Mouse (Mus musculus) mesoderm, embryonic 11.5 days (tissue): Measurements from ENCODE around the gene Smndc1.
"Not testable (repeated sequence)": the region's sequence is repeated elsewhere in the genome, so short reads cannot be mapped to it uniquely, and the experiment has no call there.

Experiments
- DNase-seq: peaks from one replicate; pipeline ENCODE4 v3.0.0-alpha.2; 2012; ENCODE audit warnings: low read depth, low spot score

Gene Smndc1

DNA sequence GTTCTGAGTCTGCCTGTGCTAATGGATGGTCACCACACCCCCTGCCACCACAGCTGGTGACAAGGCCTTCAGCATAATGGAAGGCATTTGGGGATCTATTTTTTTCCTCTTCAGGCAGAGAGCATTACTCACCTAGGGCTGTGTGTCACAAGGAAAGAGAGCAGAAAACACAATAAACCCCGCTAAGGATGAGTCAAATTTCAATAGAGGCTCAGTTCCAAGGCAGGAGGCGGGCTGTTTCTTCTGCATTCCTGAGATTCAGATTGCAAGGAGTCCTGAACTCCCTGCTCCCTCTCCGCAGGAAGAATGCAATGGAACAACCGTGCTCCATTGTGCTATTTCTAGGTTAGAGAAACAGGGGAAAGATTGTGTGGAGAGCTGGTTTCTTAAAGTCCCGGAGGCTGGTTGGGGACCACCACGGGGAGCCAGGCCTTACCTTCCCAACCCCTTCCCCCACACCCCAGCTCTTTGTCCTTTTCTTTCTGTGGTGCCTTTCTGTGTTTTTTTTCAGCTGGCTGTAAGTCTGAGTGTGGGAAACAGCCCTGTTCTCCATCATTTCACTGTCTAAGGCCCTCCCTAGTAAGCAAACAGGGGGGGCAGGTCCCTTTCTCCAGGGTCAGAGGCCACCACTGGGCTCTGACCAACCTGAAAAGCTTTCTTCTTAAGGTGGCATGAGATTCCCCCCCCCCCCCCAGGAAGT is 21.9 kb upstream of the Smndc1 start:
- DNase-seq = peak; percentile 73

DNA sequence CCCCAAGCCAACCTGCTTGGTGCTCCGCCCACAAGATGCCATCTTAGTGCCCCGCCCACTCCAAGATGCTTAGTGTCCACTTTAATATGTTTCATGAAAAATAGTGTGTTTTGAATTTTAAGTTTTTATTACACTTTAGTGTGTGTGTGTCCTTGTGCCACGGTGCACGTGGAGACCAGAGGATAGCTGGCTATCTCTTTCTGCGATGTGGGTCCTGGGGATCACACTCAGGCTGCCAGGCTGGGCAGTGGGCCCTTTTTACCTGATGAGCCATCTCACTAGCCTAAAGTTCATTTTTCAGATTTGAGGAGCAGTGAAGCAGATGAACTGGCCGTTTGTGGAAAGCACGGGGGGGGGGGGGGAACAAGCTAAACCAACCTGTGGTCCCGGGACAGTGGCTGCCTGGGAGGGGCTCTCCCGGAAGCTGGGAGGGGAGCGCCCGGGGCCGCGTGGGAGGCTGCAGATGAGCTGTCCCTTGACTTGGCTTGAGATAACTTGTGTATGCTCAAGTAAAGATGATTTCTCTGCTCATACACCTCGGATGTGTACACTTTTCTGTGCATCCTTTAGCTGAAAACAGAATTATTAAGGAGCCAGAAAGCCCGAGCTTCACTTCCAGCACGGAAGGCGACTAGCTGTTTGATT is 19.4 kb upstream of the Smndc1 start:
- no peak for DNase-seq

DNA sequence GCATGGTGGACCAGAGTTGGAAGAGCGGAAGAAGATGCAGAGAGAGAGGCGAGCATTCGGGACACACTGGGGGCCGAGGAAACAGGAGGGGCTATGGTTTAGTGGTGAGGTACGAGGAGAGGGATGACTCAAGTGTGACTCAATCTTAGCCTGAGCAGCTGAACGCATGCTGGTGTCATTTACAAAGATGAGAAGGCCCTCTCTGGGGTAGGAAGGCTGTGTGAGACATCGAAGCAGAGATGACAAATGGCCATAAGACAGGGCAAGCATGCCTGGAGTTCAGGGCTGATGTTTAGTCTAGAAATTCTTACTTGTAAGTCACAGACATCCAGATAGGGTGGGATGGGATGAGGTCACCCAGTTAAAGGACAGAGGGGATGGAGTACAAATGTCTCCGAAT is 18.0 kb upstream of the Smndc1 start:
- no peak for DNase-seq

DNA sequence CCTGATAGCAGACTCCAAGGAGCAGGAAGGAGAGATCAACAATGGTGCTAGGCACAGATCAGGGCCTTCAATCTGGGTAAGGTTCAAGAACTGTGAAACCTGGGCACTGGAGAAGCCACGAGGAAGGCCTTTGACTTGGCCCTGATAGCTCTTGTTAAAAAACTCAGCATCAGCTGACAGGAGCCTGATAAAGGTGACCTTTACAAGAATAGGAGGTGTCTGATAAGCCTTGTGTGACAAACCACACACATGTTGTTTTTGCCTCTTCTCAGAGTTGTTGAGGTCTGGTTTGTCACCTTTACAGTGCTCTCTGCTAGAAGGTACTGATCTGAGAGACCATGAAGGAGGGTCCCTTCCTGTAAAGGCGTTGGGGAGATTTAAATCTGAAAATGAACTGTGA is 17.0 kb upstream of the Smndc1 start:
- no peak for DNase-seq

DNA sequence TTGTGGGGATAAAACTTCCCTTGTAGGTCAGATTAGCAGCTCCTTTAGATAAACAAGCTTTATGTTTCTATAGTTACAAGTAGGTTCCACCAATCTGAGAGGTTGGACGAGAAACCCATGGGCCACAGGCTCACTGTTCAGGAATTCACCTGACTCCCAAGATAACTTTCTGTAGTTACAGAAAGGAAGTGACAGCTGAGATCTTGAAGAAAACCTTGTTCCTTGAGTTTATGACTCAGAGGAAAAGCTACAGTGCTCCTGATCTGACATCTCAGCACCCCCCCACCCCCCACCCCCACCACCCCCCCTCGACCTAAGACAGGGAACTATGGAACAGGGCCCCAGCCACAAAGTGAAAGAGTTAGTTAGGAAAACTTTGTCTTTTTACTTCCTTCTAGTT is 15.4 kb upstream of the Smndc1 start:
- no peak for DNase-seq

- no peak for DNase-seq
Measured at GRCm38 (mm10) chr19:53404837-53405356, 14.5 kb upstream of the Smndc1 start.

GRCm38 (mm10) chr19:53404219-53404836 is 13.9 kb upstream of the Smndc1 start:
- no peak for DNase-seq

DNA sequence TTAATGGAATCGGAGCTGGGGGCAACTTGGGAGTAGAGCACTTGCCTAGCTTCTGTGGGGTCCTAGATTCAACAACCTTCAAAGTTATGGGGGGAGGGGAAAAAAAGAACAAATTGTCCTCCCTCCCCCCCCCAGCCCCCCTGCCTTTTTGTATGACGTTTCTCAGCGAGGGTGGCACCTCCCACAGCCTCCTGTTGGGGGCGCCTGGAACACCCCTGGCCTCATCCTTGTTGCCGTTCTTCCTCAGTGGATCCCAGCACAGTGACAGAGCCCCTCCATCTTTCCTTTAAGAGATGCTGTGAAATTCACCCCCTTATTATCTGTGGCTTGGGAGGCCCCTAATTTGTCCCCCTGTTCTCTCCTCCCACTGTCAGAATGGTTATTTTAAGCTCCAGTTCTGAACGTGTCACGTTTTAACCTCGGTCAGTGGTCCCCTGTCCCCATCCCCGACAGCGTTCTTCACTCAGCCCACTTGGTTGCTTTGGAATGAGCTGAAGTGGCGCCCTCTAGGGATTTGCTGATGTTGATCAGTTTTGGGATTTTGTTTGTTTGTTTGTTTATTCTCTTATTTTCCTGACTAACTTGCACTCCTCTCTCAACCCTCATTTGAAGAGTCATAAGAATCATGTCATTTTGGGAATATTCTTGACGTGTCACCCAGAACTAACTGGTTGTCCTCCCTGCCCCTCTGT is 12.5 kb upstream of the Smndc1 start:
- DNase-seq = no peak

DNA sequence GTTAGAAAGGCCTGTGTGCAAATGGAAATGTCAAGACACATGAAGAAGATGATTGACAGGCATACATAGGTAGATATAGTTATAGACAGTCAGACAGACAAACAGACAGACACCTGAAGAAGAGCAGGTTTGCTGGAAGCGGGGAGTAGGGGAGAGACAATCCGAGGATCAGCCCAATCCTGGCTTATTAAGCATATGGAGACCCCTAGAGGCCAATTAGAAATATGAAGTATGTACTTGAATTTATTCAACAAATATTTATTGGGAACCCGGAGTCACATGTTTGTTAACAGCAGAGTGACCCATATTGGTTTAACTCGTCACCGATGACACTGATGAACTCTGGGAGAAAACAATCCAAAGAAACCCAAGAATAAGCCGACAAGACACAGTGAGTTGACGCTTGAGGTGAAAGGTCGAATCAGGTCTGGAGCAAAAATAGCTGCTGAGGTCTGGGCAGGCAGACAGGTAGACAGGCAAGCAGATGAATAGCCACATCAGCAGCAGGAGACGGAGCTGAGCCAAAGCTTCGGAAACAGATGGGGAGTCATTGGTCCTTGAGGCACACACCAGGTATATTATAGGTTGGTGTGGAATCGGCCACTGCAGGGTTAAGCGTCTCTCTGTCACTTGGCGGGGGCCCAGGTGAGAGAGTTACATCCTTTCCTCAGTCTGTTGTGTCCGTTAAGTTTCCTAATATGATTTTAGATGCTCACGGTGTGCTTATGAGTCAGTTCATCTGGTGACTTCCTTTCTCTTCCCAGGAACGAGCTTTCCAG is 10.1 kb upstream of the Smndc1 start:
- DNase-seq = no peak

DNA sequence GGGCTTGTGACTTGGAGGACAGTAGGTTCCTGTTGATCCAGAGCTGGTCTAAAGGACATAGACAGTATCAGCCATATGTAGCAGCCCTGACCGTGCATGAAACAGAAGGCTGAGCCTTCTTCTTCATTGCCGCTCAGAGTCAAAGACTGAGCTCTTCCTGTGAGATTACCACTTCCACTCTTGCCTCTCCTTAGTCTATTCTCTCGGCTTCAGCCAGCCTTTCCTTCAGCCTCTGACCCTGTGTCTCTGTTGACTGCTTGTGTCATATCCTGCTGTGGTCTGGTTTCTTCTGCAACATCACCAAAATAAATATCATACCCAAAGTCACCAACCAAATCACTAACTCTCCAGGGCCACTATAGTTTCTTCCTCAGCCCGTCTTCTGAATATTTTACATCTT is 8.8 kb upstream of the Smndc1 start:
- no peak for DNase-seq

DNA sequence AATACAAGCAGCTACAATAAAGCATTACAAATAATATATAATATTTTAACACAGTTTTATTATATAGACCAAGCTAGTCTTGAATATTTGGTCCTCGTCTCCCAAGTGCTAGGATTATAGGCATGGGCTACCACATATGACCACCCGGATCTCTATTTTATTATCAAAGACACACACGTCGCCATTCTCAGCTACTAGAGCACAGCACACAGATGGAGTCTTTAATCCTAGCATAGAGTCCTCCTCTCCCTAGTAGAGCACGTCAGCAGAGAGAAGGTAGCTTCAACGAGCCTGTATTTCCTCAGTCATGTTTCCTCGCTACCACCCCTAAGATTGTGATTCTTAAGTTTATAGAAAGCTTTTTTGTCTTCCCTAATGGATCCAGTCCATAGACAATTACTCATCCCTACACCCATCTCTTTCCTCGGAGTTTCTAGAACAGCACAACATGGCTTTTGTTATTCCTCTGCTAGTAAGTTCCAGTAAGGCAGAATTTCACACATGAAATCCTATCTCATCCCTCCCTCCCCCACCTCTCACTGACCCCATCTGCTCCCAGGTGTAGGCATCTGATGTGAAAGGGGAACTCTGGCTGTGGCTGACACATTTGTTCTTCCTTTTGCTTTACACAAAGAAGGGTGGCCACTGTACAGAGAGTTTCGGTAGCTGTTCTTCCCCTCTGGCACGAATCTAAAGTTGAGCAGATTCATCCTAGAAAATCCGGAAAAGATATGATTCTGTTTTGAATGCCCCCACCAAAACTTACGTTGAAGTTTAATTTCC is 7.3 kb upstream of the Smndc1 start:
- DNase-seq = no peak

DNA sequence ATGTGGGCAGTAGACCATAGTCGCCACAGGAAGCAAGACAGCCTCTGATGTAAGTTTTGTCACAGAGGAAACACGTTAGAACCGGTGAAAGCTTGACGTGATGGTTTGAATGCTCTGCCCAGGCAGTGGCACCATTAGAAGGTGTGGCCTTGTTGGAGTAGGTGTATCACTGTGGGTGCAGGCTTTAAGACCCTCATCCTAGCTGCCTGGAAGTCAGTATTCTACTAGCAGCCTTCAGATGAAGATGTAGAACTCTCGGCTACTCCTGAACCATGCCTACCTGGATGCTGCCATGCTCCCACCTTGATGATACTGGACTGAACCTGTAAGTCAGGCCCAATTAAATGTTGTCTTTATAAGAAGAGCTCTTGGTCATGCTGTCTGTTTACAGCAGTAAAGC is 5.4 kb upstream of the Smndc1 start:
- DNase-seq = not testable (repeated sequence)

DNA sequence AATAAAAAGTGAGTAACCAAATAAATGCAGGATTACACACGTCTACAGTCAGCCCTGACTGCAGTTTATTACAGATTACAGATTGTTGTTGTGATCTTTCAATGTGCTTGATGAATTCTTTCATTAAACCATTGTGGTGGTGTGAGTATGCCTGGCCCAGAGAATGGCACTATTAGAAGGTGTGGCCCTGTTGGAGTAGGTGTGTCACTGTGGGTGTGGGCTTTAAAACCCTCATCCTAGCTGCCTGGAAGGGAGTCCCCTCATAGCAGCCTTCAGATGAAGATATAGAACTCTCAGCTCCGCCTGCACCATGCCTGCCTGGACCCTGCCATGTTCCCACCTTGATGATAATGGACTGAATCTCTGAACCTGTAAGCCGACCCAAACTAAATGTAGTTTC is 4.6 kb upstream of the Smndc1 start:
- DNase-seq = not testable (repeated sequence)

- peak; percentile 77 for DNase-seq
Measured at GRCm38 (mm10) chr19:53394552-53394951, 4.2 kb upstream of the Smndc1 start.

GRCm38 (mm10) chr19:53393646-53394045 is 3.3 kb upstream of the Smndc1 start:
- no peak for DNase-seq

DNA sequence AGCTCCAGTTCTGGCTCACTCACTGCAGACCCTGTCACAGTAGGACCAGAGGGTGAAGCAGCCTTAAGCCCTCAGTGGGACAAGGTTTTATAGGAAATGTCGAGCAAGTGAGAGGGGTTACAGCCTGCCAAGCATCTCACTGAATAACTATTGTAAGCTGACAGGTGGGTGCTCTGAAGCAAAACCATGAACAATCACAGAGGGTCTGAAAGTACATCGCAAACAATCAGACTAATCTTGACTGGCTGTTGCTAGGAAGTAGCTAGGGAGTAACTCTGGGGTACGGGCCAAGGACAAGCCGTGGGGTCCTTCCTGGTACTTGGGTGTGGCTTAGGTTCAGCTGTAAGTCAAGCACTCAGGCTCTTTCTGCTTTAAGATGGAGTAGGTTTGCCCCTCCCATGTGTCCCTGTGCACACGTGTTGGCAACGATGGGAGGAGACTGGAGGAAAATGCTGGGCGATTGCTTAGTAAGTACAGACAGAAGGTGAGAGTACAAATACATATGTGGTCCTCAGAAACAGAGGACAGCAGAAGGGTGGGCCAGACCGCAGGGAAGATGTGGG is 2.5 kb upstream of the Smndc1 start:
- DNase-seq = no peak

DNA sequence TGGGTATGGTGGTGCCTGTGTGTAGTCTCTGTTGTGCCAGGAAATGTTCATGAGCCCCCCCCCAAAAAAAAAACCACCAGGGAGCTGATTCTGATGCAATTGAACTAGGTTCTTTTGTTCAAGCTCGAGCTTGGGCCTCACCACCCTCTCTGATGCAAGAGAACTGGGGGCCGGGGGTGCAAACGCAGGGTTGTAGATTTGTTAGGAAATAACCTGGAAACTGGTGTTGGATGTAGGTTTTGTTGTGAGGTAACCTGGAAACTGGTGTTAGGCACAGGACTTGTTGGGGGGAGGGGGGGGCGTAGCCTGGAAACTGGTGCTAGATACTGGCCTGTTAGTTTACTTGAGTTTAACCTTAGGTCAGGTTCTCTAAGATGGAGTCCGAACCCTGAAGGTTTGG is 1.4 kb upstream of the Smndc1 start:
- no peak for DNase-seq

GRCm38 (mm10) chr19:53391386-53391785 is 1.0 kb upstream of the Smndc1 start:
- DNase-seq = no peak

- DNase-seq = peak; percentile 54
Measured at GRCm38 (mm10) chr19:53389851-53390431, 437 bp downstream of the Smndc1 start.

DNA sequence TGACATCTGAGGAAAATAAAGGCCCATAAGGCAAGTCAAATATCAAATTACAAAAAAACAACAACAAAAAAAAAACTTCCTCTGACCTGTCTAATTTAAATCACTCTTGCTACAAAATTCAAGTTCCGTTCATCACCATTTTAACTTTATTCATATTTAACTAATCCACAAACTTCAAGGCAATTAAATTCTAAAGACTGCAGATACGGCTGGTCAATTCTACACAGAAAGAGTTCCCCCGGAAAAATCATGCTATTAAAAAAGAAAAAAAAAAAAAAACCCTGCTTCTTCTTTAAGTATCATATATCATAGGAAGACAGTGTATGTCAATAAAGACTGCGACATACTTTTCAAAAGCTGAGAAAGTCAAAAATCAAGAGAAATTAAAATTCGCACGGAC is 961 bp downstream of the Smndc1 start:
- DNase-seq = no peak
